Mouse (Mus musculus) stomach, embryonic 14.5 days (tissue): ENCODE measurements at regions not wholly inside any gene's neighbourhood (a gene's known extent, or its start where the extent isn't known, plus 50 kb on each side); places are given as distances from the start of the nearest gene placed in this dataset.

Experiments
- ATAC-seq: fragments of 200-750 bp; cut with Nextera tagmentation; 2 replicates; pipeline ENCODE4 v1.8.0; 2017; ENCODE audit warnings: low read depth, moderate TSS enrichment; ENCODE audit not compliant: insufficient number of reproducible peaks, insufficient read depth, low FRiP score
- H3K27ac ChIP-seq: fragments of 300-500 bp; sonication (generic); 2 replicates; pipeline ENCODE4 v1.5.1; 2014; ENCODE audit warnings: mild to moderate bottlenecking, low read length, moderate library complexity, mixed read lengths
- H3K27me3 ChIP-seq: fragments of 300-500 bp; sonication (generic); 2 replicates; pipeline ENCODE4 v1.6.1; 2014; ENCODE audit warnings: low read length, control low read depth, mixed read lengths; ENCODE audit not compliant: control insufficient read depth, insufficient read depth
- H3K36me3 ChIP-seq: fragments of 300-500 bp; sonication (generic); 2 replicates; pipeline ENCODE4 v1.6.1; 2014; ENCODE audit warnings: mild to moderate bottlenecking, control low read depth, low read length, moderate library complexity, mixed read lengths; ENCODE audit not compliant: control insufficient read depth, insufficient read depth
- H3K4me1 ChIP-seq: fragments of 300-500 bp; sonication (generic); 2 replicates; pipeline ENCODE4 v1.6.1; 2014; ENCODE audit warnings: low read length, control low read depth, mixed read lengths; ENCODE audit not compliant: control insufficient read depth, insufficient read depth
- H3K4me2 ChIP-seq: fragments of 300-500 bp; sonication (generic); replicated peaks from 2 replicates; pipeline ENCODE4 v1.6.1; 2014; ENCODE audit warnings: low read depth, low read length, control low read depth
- H3K4me3 ChIP-seq: fragments of 300-500 bp; sonication (generic); 2 replicates; pipeline ENCODE4 v1.5.1; 2014; ENCODE audit warnings: low read depth, low read length, control low read depth
- H3K9ac ChIP-seq: fragments of 300-500 bp; sonication (generic); replicated peaks from 2 replicates; pipeline ENCODE4 v1.6.1; 2014; ENCODE audit warnings: low read depth, mild to moderate bottlenecking, control low read depth, low read length, moderate library complexity, mixed read lengths
- H3K9me3 ChIP-seq: fragments of 300-500 bp; sonication (generic); 2 replicates; pipeline ENCODE4 v1.6.1; 2016; ENCODE audit warnings: low read depth, low read length, control low read depth; ENCODE audit not compliant: control insufficient read depth
- WGBS: fragments of 180-500 bp; shearing (Covaris S2); extraction: QIAGEN DNeasy Blood & Tissue Kit; methylation state at CpG from one replicate; pipeline ENCODE4 v1.1.7; 2014; 5-methylcytosine and 5-hydroxymethylcytosine counted together

DNA sequence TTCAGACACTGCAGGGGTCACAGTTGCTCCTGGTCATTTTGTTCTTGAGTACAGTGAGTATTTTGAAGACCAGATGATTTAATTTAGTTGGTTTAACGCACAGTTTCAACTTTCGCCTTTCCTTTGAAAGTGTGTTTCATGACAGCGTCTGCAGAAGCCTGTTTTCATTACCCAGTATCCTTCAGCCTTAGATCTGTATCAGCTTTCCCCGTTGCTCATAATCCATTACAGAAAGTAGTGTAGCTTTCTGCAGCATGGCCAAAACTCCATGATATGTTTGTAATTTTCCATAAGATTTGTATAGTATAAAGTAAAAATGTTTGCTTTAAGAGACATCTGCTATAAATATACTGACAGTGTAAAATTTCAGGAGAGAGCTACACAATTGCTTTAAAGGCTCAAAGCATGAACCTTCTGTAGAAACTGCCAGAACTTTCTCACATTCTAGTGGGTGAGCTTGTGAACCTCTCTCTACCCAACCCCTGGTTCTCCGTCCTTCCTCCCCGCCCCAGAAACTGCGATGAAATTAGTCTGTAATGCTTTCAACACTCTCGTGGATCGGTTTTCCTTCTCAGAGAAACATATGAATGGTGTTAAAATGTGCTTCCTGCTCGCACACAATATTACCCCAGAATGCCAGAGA lies 506.6 kb upstream of the Adgrl2 start:
- Histone ChIP-seq H3K9ac (no peak overlapping the region), H3K27ac (peak overlapping the region; percentile 87), H3K9me3 (no peaks in the 10 kb centered on the region), H3K27me3 (no peaks in the 10 kb centered on the region), H3K36me3 (no peaks in the 10 kb centered on the region), H3K4me2 (no peak overlapping the region), H3K4me3 (no peak overlapping the region), H3K4me1 (peaks cover 5% of the 10 kb centered on the region; the same call in 1 of the 2 replicates)
- ATAC-seq, result peak; percentile 69; the same call in 1 of the 2 replicates
- WGBS, result 41% methylated on average over 10 of the region's 10 CpGs

DNA sequence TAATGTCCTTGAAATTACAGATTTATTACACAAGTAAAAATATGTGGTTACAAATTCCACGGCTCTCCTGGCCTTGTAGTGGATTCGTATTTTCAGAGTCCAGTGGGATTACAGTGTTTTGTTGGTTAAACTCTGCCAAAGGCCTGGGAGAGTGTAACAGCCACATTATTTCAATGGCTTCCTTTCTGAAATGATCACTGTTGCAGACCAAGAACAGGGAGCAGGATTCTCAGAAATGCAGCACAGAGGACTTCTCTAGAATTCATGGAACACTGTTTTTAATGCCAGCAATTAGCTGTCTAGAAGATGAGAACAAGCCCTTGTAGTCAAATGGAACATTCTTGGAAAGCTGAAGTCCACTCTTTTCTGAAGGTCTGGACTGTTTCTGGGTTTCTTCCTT lies 505.8 kb upstream of the Adgrl2 start:
- no peaks in the 10 kb centered on the region for H3K36me3 ChIP-seq
- H3K27me3 ChIP-seq, result no peaks in the 10 kb centered on the region
- H3K4me1 ChIP-seq, result peaks cover 5% of the 10 kb centered on the region; the same call in 1 of the 2 replicates
- 42% methylated on average over 2 of the region's 2 CpGs for WGBS
- H3K9me3 ChIP-seq, result no peaks in the 10 kb centered on the region
- H3K9ac ChIP-seq, result no peak overlapping the region
- no peak for ATAC-seq
- peak overlapping the region; percentile 87 for H3K27ac ChIP-seq
- no peak overlapping the region for H3K4me2 ChIP-seq
- no peak overlapping the region for H3K4me3 ChIP-seq

DNA sequence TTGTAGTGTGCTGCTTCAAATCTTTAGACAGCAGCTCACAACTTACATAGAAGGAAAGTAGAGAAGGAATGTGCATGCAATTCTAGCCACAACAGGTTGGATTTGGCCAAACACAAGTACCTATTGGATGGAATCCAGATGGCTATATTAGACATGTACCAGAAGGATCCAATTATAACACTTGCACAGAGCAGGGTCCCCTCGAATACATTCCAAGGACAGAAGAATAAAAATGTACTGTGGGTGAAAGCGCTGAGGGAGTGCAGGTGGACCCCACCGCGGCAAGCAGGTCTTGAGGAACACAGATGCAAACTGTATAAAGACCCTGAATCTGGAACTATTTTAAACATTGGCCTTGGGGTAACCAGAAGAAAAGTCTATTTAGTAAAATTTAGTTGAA lies 497.8 kb upstream of the Adgrl2 start:
- Histone ChIP-seq H3K4me2 (no peak overlapping the region), H3K9me3 (no peaks in the 10 kb centered on the region), H3K4me3 (no peak overlapping the region), H3K4me1 (no peaks in the 10 kb centered on the region), H3K27ac (no peak overlapping the region), H3K9ac (no peak overlapping the region), H3K27me3 (no peaks in the 10 kb centered on the region), H3K36me3 (no peaks in the 10 kb centered on the region)
- 65% methylated on average over 4 of the region's 4 CpGs for WGBS
- peak; percentile 23; the same call in 1 of the 2 replicates for ATAC-seq

DNA sequence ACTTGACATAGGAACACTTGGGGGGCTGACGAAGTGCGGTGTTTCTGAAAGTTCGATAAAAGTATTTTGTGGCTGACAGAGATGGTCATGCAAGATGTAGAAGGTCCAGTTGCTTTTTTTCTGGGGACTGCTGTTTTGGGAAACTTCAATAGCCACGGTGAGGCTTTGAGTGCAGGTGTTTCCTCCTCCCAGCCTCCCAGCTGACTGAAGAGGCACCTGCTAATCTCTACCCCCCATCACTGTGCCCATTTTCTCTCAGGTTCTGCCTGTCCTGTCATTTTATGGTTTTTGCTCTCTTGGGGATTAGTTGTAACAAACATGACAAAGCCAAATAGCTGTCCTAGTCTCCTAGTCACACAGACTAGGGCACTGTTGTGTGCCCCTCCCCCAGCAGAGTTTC lies 495.1 kb upstream of the Adgrl2 start:
- H3K27ac ChIP-seq, result no peak overlapping the region
- H3K9me3 ChIP-seq, result no peaks in the 10 kb centered on the region
- H3K4me1 ChIP-seq, result no peaks in the 10 kb centered on the region
- H3K4me2 ChIP-seq, result no peak overlapping the region
- 83% methylated on average over 4 of the region's 4 CpGs for WGBS
- no peak for ATAC-seq
- H3K27me3 ChIP-seq, result no peaks in the 10 kb centered on the region
- no peak overlapping the region for H3K4me3 ChIP-seq
- no peak overlapping the region for H3K9ac ChIP-seq
- H3K36me3 ChIP-seq, result no peaks in the 10 kb centered on the region

DNA sequence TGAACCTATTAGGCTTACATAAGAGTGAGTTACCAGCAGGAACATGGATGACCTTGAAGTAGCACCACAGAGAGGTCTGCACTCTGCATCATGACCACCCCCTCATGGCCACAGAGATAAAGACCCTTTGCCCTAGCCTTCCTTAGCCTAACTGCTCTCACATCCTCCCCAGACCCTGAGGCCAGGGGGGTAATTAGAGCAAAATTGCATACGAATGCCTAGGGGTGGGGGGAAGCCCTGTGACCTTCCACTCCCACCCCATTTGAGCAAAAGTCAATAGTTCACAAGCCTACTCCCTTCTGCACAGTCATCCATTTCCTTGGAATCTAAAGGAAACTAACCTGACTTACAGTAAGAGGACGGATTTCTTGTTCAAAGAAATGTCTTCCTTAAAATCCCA lies 494.0 kb upstream of the Adgrl2 start:
- 64% methylated on average over 2 of the region's 2 CpGs for WGBS
- no peak overlapping the region for H3K9ac ChIP-seq
- H3K4me3 ChIP-seq, result no peak overlapping the region
- ATAC-seq, result no peak
- no peaks in the 10 kb centered on the region for H3K27me3 ChIP-seq
- no peak overlapping the region for H3K4me2 ChIP-seq
- H3K36me3 ChIP-seq, result no peaks in the 10 kb centered on the region
- no peak overlapping the region for H3K27ac ChIP-seq
- no peaks in the 10 kb centered on the region for H3K9me3 ChIP-seq
- no peaks in the 10 kb centered on the region for H3K4me1 ChIP-seq

DNA sequence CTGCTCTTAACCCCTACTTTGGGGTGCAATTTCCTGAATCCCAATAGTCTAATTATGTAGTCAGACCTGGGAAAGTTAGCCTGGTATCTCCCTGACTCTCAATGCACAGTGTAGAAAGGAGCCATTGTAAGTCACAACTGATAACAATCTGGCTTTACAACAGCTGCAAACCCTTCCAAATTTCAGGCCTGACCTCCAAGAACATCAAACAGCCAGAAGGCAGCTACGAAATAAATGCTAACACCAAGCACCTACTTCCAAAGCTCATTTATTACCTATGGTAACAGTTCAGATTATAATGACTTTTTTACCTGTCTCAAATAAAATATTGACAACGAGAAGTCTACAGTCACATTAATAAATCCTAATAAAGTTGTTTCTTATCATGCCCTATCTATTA lies 485.8 kb upstream of the Adgrl2 start:
- Histone ChIP-seq H3K4me1 (no peaks in the 10 kb centered on the region), H3K9me3 (no peaks in the 10 kb centered on the region), H3K36me3 (no peaks in the 10 kb centered on the region), H3K27me3 (no peaks in the 10 kb centered on the region), H3K9ac (no peak overlapping the region), H3K4me3 (no peak overlapping the region), H3K27ac (no peak overlapping the region), H3K4me2 (no peak overlapping the region)
- WGBS, result 45% methylated on average over 2 of the region's 2 CpGs
- ATAC-seq, result no peak

DNA sequence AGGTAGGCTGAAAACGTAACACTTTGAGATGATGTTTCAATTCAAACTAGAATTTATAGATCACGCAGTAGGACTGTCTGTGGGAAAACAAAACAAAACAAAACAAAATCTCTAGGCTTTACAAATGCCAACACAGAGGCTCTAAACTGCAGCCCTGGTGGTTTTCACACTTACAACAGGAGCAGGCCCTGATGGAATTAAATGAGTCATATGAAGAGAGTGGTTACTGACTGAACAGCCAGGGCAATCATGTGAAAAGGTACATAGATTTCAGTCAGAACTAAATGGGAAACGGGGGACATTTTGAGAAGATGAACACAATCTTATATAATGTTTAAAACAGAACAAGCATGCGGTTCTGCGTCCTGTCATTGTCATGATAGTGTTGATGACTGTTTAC lies 476.6 kb upstream of the Adgrl2 start:
- no peak overlapping the region for H3K4me2 ChIP-seq
- no peak overlapping the region for H3K27ac ChIP-seq
- H3K27me3 ChIP-seq, result no peaks in the 10 kb centered on the region
- WGBS, result 83% methylated on average over 5 of the region's 5 CpGs
- no peaks in the 10 kb centered on the region for H3K36me3 ChIP-seq
- no peak for ATAC-seq
- no peaks in the 10 kb centered on the region for H3K4me1 ChIP-seq
- H3K9ac ChIP-seq, result no peak overlapping the region
- no peaks in the 10 kb centered on the region for H3K9me3 ChIP-seq
- H3K4me3 ChIP-seq, result no peak overlapping the region

DNA sequence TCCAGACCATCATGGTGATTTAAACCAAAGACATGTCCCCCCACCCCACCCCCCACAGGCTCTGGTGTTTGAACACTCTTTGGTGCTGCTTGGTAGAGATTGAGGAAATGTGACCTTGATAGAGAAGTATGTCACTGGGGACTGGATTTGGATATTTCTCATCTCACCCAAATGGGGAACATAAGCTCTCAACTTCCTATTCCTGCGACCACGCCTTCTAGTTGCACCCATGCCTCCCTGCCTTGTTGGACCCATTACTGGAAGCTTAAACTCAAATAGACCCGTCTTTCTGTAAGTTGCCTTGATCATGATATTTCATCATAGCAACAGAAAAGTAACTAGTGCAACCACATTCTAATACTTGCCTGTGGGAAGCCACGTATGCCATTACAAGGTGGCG lies 474.2 kb upstream of the Adgrl2 start:
- 91% methylated on average over 5 of the region's 5 CpGs for WGBS
- Histone ChIP-seq H3K36me3 (no peaks in the 10 kb centered on the region), H3K27me3 (no peaks in the 10 kb centered on the region), H3K4me1 (no peaks in the 10 kb centered on the region), H3K9me3 (no peaks in the 10 kb centered on the region), H3K9ac (no peak overlapping the region), H3K4me2 (no peak overlapping the region), H3K27ac (no peak overlapping the region), H3K4me3 (no peak overlapping the region)
- no peak for ATAC-seq

DNA sequence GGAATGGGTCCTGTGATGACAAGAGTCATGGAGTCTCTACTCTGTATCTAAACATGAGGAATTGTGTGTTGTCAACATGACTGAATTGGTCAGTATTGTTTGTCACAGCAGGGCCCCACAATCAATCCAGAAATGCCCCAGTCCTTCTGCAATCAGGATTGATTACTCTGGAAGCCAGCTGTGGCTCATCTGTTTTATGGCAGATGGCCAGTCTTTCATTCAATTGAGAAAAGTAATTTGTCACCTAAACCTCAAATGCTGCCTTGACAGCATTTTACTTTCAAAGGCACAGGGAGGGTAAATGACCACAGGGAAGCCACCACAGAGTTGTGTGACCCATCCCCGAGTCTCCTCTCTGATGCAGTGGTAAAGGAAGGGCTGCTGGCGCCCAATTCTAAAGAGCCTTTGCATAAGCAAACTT lies 471.8 kb upstream of the Adgrl2 start:
- no peak overlapping the region for H3K4me3 ChIP-seq
- H3K9ac ChIP-seq, result no peak overlapping the region
- H3K27me3 ChIP-seq, result no peaks in the 10 kb centered on the region
- H3K4me2 ChIP-seq, result no peak overlapping the region
- WGBS, result 51% methylated on average over 2 of the region's 2 CpGs
- no peaks in the 10 kb centered on the region for H3K4me1 ChIP-seq
- no peak overlapping the region for H3K27ac ChIP-seq
- H3K36me3 ChIP-seq, result no peaks in the 10 kb centered on the region
- ATAC-seq, result no peak
- H3K9me3 ChIP-seq, result no peaks in the 10 kb centered on the region
